Mouse (Mus musculus) frontal cortex, adult (tissue): ENCODE measurements at regions not wholly inside any gene's neighbourhood (a gene's known extent, or its start where the extent isn't known, plus 50 kb on each side); places are given as distances from the start of the nearest gene placed in this dataset.

ENCODE experiments used
- ATAC-seq: cut with Nextera tagmentation; 2 replicates; pipeline ENCODE4 v1.9.2; 2017; ENCODE audit warnings: mild to moderate bottlenecking, moderate library complexity, mixed read lengths; ENCODE audit not compliant: low TSS enrichment

DNA sequence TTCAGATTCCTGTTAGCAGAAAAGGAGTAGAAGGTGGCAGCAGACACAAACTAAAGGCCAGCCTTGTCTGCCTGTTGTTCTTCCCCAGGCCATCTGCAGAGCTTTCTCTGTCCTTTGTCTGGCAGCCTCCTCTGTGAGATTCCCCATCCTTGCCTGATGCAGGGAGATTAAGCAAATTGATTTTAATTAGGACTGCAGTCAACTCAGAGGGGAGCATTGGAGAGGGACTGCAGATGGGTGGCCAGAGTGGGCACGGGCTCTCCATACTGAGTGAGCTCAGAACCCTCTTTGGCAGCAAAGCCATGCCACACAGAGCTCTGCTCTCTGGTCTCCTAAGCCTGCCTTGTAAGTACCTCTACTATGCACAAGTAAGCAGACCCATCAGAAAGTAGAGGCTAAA, 158.5 kb downstream of the Maf start:
- ATAC-seq = peak; percentile 16; the same call in 1 of the 2 replicates

- ATAC-seq = no peak
Observed at GRCm38 (mm10) chr8:115544067-115544466, 163.5 kb downstream of the Maf start.

- ATAC-seq = no peak
Observed at GRCm38 (mm10) chr8:115542935-115543334, 164.7 kb downstream of the Maf start.

DNA sequence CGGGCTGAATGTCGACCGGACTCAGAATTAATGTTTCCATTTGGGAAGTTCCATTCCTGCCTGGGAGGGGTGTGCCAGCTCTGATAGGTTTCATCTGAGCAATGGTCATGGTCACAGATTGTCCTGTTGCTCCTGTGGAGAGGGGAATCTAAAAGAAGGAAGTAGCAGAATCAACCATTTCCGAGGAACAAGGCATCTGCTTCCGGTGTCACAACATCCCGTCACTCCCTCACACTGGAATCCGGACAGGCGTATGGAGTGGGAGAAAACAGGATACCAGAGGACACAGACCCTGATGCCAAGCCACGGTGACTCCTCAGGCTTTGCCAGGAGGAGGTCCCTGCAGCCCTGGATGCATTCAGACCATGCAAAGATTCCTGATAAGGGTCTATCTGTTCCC, 168.0 kb downstream of the Maf start:
- no peak for ATAC-seq

GRCm38 (mm10) chr8:115538236-115538635, 169.4 kb downstream of the Maf start:
- no peak for ATAC-seq

DNA sequence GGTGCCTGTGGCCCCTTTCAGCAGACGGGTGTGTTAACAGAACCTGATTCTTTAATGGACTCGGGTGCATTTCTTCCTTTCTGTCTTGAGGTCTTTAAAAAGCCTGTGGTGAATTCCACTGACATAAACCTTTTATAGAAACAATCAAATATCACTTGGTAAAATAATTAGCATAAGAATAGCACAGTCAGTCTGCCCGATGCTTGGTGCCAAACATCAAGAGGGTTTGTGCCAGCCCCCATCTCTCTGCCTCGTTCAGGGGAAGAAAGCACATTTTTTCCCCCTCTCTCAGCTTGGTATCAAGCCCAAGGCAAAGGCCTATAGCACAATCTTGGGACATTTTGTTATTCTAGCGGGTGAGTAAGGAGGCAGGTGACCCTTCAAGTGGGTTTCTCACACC, 169.8 kb downstream of the Maf start:
- ATAC-seq = no peak

DNA sequence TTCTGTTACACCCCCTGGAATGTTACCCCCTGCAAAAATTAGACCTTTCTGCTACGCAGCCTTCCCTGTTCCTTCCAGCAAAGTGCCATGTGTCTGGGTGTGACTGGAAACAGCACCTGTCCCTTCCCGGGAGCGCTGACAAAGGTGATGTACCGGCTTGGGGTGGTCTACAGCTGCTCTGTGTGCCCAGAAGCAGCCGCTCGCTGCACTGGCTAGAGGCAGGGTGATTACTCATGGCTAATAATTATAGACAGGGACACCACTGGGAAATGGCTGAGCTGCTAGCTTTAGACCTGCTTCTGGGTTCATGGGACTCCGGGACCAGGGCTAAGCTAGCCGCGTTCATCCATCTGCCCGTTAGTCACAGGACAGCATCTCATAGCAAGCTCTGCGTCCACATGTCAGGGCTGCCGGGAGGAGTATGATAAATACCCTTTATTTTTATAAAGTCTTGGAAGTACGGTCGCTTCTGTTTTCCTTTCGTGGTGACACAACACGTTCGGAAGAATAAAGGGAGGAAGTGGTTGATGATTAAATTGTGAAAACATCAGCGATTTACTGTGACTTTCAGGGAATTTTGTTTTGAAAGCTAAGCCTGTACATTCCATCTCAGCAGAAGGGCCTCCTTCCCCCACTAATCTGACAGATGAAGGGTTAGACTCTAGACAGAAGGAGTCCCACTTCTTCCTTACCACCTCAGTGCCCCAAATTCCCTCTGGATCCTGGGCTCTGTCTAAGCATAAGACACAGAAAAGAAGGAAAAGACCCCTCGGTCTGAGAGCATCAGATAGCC, 170.8 kb downstream of the Maf start:
- ATAC-seq = no peak

GRCm38 (mm10) chr8:115536001-115536400, 171.6 kb downstream of the Maf start:
- ATAC-seq = no peak

DNA sequence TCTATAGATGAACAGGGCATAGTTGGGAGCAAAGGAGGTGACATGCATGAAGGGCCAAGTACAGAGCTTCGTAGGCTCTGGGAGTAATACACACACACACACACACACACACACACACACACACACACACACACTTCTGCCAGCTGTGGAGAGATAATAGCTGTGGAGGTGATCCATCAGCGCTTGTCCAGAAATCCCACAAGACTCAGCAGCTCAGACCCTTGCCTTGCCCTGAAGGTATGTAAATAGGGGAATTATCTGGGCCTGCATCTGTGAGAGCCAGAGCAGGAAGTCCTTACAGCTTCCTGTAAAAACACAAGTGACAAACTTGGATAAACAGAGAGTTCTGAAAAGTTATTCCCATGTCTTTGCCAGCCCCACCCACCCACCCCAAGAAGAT, 173.6 kb downstream of the Maf start:
- ATAC-seq = no peak

DNA sequence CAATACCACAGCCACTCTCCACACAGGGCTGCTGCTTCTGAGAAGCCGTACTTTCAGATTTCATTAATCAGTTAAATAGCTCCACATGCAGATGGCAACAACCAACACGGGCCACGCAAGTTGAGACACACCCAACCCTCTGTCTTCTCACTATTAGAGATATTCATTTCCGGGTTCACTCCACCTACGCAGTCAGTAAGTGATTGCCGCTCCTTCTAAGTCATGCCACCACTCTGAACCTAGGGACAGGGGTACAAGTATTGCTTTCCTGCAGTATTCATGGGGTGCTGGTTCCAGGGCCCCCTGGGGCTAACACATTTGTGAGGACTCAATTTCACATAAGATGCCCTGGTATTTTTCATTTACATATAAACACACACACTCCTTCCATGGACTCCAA, 176.3 kb downstream of the Maf start:
- ATAC-seq = no peak

GRCm38 (mm10) chr8:115529568-115530342, 177.8 kb downstream of the Maf start:
- peak; percentile 91 for ATAC-seq

GRCm38 (mm10) chr8:115528879-115529278, 178.7 kb downstream of the Maf start:
- no peak for ATAC-seq

DNA sequence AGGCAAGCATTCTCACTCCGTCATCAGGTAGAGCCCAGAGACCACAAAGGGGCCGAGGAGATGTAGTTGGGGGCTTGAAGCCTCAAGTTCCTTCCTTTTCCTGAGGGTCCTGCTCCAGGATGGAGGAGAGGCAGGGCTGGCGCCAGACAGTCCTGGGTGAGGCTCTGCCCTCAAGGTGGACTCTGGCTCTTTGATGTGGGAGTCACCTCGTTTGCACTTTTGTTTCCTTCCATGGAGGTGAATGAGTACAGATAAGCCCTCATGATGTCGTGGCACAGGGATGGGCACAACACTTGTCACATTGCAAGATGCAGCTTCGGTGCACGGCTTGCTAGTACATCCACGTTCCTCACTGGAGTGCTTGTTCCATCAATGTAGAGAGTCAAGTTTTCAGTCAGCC, 182.4 kb downstream of the Maf start:
- no peak for ATAC-seq

DNA sequence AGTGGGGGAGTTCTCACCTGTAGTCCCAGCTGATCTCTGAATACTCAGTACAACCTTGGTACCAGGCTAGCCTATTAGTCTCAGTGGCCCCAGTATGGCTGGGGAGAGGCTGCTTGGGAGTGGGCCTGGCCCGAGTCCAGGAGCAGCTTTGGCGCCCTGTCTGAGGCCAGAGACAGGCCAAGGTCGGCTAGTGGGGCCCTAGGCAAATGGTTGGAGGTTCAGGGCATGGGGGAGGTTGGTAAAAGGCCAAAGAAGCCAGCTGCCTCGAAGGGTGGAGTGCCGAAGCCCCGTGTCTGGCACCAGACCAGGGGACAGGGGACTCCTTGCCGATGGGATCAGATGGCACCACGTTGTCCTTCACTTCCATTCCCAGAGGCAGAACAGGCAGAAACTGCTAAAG, 182.9 kb downstream of the Maf start:
- ATAC-seq = no peak

GRCm38 (mm10) chr8:115522527-115522926, 185.1 kb downstream of the Maf start:
- ATAC-seq = no peak

DNA sequence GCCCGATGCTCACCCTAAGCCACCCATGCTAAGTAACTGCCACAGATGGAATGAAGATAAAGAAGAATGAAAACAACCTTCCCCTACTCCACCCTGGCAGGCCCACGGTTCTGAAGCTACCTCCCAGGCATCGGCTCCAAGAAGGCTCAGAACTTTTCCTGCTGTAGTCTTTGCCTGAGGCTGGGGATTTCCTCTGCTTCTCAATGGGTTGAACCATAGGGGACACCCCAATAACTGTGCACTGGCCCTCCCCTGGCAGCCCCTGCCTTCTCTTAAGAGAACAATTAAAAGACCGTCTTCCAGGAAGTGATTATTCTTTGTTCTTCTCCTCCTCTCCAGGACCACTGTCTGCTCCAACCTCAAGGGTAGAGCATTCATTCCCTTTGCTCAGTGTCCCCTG, 191.9 kb downstream of the Maf start:
- no peak for ATAC-seq

- ATAC-seq = no peak
Observed at GRCm38 (mm10) chr8:115514485-115514884, 193.1 kb downstream of the Maf start.

- no peak for ATAC-seq
Observed at GRCm38 (mm10) chr8:115507180-115507579, 200.4 kb downstream of the Maf start.

- no peak for ATAC-seq
Observed at GRCm38 (mm10) chr8:115506741-115507140, 200.9 kb downstream of the Maf start.

DNA sequence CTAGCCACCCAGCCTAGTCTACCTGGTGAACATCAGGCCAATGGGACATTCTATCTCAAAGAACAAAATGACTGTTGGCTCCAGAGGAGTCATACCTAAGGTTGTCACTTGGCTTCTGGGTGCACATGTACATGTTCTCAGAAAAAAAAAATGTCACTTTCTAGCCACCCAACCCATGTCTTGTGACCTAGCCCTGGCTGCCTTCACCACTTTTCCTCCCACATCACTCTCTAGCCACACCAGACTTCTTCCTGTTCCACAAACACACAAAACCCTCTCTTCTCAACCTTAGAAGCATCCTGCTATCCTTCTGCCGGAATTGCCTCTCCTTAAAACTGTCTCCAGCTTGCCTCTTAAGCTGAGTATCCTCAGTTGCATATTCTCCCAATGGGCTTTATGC, 211.6 kb downstream of the Maf start:
- ATAC-seq = no peak

- no peak for ATAC-seq
Observed at GRCm38 (mm10) chr8:115494353-115494752, 213.2 kb downstream of the Maf start.

- ATAC-seq = no peak
Observed at GRCm38 (mm10) chr8:115486904-115487303, 220.7 kb downstream of the Maf start.

DNA sequence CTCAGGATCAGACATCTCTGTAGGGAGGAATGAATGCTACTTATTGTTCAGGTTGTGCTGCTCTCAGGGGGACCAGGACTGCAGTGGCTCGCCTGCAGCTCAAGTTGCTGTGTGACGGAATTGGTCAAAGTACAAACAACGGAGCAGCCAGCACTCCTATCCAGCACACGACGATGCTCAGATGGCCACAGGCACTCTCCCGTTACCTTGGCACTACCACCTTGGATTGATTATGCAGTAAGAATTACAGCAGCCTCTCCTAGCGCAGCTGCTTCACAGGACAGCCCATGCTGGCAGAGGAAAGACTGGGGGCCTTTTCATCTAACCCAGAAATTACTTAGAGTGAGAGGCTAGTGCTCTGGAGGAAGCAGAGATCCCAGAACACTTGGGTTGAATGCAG, 226.5 kb downstream of the Maf start:
- no peak for ATAC-seq
